Mouse (Mus musculus) bone marrow, adult 2 months (tissue): ENCODE data around the gene Apopt1. TPM values are rescaled to one million over a fixed set of nuclear protein-coding genes. Genes with fewer than 3 reads are reported as not detected.

ENCODE experiments used
- H3K27ac ChIP-seq: fragments of 200-500 bp; 2 replicates; pipeline ENCODE4 v1.5.1; 2012; ENCODE audit warnings: low read depth, mild to moderate bottlenecking, control low read depth, inconsistent platforms, low read length; ENCODE audit not compliant: control insufficient read depth, poor library complexity, insufficient read depth
- H3K4me1 ChIP-seq: fragments of 200-500 bp; 2 replicates; pipeline ENCODE4 v1.6.1; 2011; ENCODE audit warnings: low read length; ENCODE audit not compliant: control insufficient read depth, insufficient read depth
- H3K4me3 ChIP-seq: fragments of 200-500 bp; replicated peaks from 2 replicates; pipeline ENCODE3; 2011; ENCODE audit warnings: mild to moderate bottlenecking, low read depth, low read length, control low read depth; ENCODE audit not compliant: control insufficient read depth
- CTCF ChIP-seq: fragments of 200-500 bp; IDR thresholded peaks from 2 replicates; pipeline ENCODE4 v1.5.1; 2011; ENCODE audit warnings: low read length, control low read depth; ENCODE audit not compliant: control insufficient read depth, insufficient read depth
- POLR2A ChIP-seq: fragments of 200-500 bp; IDR thresholded peaks from 2 replicates; pipeline ENCODE4 v1.6.1; 2011; ENCODE audit warnings: low read depth, mild to moderate bottlenecking, control low read depth, low read length, borderline replicate concordance; ENCODE audit not compliant: control insufficient read depth
- WGBS: fragments of 180-500 bp; shearing (Covaris S2); methylation state at CpG from one replicate; pipeline ENCODE4 v1.1.7; 2018; 5-methylcytosine and 5-hydroxymethylcytosine counted together
- polyA plus RNA-seq: library from polyadenylated mRNA; stranded (reverse); fragments of >200 nt; gene quantifications from 2 replicates; pipeline ENCODE4 v1.2.4, GENCODE M21; 2011; ENCODE audit warnings: low replicate concordance; ENCODE audit not compliant: missing spikeins, insufficient read depth, insufficient read length

Gene Apopt1
- polyA plus RNA-seq, 1 experiment = 15.1 TPM

DNA sequence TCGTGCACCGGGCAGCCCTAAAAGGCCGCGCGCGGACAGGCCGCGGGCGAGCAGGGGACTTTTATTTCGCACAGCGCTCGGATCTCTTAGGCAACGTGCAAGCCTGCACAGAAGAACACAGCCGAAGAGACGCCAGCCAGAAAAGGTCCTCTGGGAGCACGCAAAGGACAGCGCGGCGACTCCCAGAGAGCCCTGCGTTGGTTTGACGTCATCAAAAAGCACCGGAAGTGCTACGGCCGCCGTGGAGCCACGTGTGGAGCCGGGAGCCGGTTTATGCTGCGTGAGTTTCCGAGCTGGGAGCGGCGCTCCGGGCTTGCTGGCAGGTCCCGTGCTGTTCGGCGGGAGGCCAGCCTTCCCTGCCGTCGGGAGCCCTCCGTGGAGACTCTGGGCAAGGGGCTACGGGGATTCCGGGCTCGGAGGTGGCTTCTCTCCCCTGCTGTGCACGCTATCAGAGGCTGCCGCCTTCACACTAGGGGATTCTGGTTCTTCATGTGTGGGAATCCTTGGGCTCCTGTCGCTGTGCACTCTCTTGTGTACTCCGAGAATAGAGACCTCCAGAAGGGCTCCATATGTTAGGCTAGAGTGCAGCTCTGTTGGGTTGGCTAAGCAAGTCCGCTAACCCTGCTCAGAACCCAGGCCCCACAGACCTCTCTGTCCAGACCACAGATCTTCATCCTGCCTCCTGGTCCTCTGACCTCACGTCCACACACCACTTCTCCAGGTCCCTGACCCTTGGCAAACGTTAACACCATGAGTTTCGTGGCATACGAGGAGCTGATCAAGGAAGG is 35.0 kb upstream of the Apopt1 start, which contains the start of gene Trmt61a:
Gene Trmt61a, plus strand, starts transcription at position 224 of the 788 bp plus-strand sequence.
- WGBS = under 1% methylated on average over 51 of the region's 51 CpGs
- TF ChIP-seq POLR2A (peak; percentile 71; the same call in 1 of the 2 replicates), CTCF (no peak)
- Histone ChIP-seq H3K4me3 (peak within 1 kb of the TSS; percentile 82), H3K27ac (peak within 1 kb of the TSS; percentile 47), H3K4me1 (peaks cover 4% of the 10 kb centered on the region)

DNA sequence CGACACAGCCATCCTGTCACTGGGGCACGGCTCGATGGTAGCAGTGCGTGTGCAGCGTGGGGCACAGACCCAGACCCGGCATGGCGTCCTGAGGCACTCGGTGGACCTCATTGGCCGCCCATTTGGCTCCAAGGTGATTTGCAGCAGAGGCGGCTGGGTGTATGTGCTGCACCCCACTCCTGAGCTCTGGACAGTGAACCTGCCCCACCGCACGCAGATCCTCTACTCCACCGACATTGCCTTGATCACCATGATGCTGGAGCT is 34.5 kb upstream of the Apopt1 start:
- WGBS = 6% methylated on average over 13 of the region's 13 CpGs
- peak overlapping the region; percentile 82 for H3K4me3 ChIP-seq
- H3K4me1 ChIP-seq = peaks cover 4% of the 10 kb centered on the region
- H3K27ac ChIP-seq = no peak overlapping the region
- TF ChIP-seq POLR2A = no peak
- no peak for TF ChIP-seq CTCF

DNA sequence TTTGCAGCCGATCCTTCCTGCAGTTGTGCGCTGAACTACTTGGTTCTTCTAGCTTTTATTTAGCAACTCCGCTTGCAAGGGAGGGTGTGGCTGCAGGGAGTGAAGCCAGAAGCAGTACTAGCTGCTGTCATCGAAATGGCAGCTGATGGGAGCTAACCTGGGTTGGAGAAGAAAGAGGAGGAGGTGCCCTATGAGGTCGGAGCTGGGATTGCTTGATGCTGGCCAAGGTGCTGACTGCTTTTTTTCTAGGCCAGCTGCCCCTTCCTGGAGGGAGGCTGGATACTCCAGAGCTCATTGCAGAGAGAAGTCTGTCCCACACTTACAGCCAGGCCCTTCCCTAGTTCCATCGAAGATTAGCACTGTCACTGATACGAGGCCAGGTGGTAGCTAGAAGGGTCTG is 34.1 kb upstream of the Apopt1 start:
- 48% methylated on average over 7 of the region's 7 CpGs for WGBS
- peak overlapping the region; percentile 82 for H3K4me3 ChIP-seq
- no peak for TF ChIP-seq POLR2A
- no peak for TF ChIP-seq CTCF
- peaks cover 4% of the 10 kb centered on the region for H3K4me1 ChIP-seq
- H3K27ac ChIP-seq = no peak overlapping the region

DNA sequence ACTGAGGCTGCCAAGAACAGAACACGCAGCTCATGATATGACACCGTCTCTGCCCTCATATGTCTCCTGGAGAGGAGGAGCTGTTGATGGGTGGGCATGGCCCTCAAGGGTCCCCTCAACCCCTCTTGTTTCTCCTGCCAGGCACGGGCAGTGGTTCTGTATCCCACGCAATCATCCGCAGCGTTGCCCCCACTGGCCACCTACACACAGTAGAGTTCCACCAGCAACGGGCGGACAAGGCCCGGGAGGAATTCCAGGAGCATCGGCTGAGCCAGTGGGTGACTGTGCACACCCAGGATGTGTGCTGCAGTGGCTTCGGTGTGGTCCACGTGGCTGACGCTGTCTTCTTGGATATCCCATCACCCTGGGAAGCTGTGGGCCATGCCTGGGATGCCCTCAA is 32.4 kb upstream of the Apopt1 start:
- H3K4me1 ChIP-seq = peaks cover 4% of the 10 kb centered on the region
- 88% methylated on average over 13 of the region's 13 CpGs for WGBS
- H3K4me3 ChIP-seq = no peak overlapping the region
- H3K27ac ChIP-seq = no peak overlapping the region
- TF ChIP-seq POLR2A (no peak), CTCF (no peak)

DNA sequence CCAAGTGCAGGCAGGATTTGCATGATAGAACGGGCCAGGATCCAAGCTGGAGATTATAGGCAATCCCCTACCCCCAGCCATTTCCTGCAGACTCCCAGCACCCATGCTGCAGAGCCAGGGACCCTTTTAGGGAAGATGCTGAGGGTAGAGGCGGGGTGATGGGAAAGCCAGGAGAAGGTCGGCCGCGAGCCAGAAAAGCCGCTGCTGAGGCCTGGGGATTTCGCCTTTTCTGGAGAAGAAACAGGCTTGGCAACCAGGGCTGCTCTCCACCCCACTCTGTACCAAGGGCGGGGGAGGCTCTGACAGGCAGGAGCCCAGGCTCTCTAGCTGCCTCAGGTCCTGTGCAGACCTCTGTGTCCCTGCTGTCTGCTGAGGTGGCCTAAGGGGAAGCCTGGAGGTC is 31.8 kb upstream of the Apopt1 start:
- no peak for TF ChIP-seq CTCF
- no peak for TF ChIP-seq POLR2A
- peaks cover 4% of the 10 kb centered on the region for H3K4me1 ChIP-seq
- no peak overlapping the region for H3K27ac ChIP-seq
- no peak overlapping the region for H3K4me3 ChIP-seq
- WGBS = 84% methylated on average over 8 of the region's 8 CpGs

DNA sequence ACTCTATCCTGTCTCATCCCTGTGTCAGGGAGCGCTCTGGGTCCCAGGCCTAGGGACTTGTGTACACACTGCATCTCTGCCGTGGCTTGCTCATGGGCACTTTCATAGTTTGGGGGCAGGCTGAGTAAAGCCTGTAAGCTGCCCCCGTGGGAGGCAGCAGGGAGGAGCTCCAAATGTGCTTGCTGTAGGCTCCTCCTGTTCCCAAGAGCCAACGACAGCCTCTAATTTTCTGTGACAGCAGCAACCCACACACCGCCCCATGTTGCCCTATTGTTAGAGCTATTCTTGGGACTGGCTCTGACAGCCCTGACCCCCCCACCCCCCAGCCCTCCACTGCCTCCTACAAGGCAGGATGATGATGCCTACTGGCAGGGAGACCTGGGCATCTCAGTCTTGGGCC is 31.1 kb upstream of the Apopt1 start:
- no peak for TF ChIP-seq CTCF

DNA sequence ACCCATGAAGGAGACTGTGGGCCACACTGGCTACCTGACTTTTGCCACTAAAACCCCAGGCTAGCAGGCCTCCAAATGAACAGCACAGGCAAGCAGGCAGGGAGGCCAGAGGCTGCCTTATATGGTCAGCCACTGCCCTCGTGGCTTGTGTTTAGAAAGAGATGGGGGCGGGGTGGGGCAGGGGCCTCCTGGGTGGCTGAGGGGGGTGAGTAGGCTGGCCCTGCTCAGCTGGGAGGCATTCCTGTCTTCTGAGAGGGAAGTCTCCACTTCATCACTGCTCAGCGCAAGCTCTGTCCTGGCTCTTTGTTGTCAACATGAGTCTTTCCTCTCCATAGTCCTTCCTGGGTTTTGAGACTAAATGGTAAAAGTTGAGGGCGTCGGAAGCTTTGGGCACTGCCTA is 30.3 kb upstream of the Apopt1 start:
- no peak overlapping the region for H3K27ac ChIP-seq
- no peak overlapping the region for H3K4me3 ChIP-seq
- TF ChIP-seq POLR2A (no peak), CTCF (no peak)
- WGBS = 72% methylated on average over 5 of the region's 5 CpGs
- H3K4me1 ChIP-seq = peaks cover 2% of the 10 kb centered on the region; the same call in 1 of the 2 replicates

More for the DNA sequence above, 31.1 kb upstream of the Apopt1 start:
- no peak overlapping the region for H3K4me3 ChIP-seq
- 85% methylated on average over 5 of the region's 5 CpGs for WGBS
- H3K27ac ChIP-seq = no peak overlapping the region
- H3K4me1 ChIP-seq = peaks cover 4% of the 10 kb centered on the region

DNA sequence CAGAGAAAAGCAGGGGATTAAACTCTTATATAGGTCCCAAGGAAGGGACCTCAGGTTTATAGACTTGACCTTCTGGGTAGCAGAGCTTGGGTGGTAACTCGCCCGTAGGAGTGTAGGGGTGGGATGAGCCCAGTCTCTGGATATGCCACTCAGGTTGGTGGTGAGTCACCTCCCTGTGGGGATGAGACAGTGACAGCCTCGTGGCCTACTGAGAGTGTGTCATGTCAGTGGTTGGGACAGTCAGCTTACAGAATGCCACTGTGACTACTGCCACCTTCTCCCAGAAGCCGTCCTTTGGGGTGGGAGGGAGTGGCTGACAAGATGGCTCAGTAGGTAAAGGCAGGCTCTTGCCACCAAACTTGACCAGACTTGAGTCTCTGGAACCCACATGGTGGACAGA is 26.7 kb upstream of the Apopt1 start:
- Histone ChIP-seq H3K4me1 (no peaks in the 10 kb centered on the region), H3K4me3 (no peak overlapping the region), H3K27ac (no peak overlapping the region)
- no peak for TF ChIP-seq CTCF
- no peak for TF ChIP-seq POLR2A
- WGBS = 68% methylated on average over 4 of the region's 4 CpGs

DNA sequence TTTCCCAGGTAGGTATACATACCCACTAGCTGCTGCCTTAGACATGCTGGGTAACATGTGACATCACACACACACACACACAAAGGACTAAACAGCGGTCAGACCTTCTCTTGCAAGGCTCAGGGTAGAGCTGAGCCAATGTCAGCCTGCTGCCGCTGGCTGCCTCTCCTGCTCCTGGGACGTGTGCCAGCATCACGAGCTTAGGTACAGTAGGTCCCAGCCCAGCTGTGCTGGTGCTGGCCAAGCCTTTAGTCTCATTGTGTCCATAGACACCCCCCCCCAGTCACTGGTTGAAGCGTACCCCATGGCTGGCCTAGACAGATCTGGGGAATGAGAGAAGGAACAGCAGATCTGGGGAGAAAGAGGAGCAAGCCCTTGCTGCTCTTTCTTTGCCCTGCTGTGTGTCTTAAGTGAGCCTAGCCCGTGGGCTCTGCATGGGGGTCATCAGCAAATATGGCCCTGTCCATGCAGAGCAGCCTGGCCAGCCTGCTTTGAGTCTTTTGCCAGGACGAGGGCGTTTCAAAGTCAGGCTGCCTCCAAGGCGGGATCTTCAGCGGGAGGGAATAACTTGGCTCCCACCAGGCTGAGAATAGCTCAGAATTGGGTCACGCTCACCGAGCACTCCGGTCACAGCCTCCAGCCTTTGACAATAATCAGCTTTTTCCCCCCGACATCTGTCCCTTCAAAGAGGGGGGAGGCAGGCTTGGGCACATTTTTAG is 25.6 kb upstream of the Apopt1 start:
- TF ChIP-seq CTCF = no peak
- TF ChIP-seq POLR2A = no peak
- H3K4me3 ChIP-seq = no peak overlapping the region
- no peak overlapping the region for H3K27ac ChIP-seq
- H3K4me1 ChIP-seq = no peaks in the 10 kb centered on the region
- WGBS = 60% methylated on average over 14 of the region's 14 CpGs
